Mouse (Mus musculus) hindbrain, embryonic 10.5 days (tissue): ENCODE results near the gene Arhgef11. TPM values are rescaled to one million over a fixed set of nuclear protein-coding genes. Genes with fewer than 3 reads are reported as not detected.

Source experiments
- DNase-seq: peaks from one replicate; pipeline ENCODE4 v3.0.0-alpha.2; 2017; ENCODE audit warnings: low spot score
- H3K27ac ChIP-seq: fragments of 300-500 bp; sonication (generic); 2 replicates; pipeline ENCODE4 v1.5.1; 2016; ENCODE audit warnings: mild to moderate bottlenecking, moderate library complexity
- H3K27me3 ChIP-seq: fragments of 300-500 bp; sonication (generic); 2 replicates; pipeline ENCODE4 v1.6.1; 2016; ENCODE audit warnings: mild to moderate bottlenecking; ENCODE audit not compliant: poor library complexity, insufficient read depth, severe bottlenecking
- H3K36me3 ChIP-seq: fragments of 300-500 bp; sonication (generic); 2 replicates; pipeline ENCODE4 v1.6.1; 2016; ENCODE audit warnings: mild to moderate bottlenecking, moderate library complexity
- H3K4me1 ChIP-seq: fragments of 300-500 bp; sonication (generic); replicated peaks from 2 replicates; pipeline ENCODE4 v1.6.1; 2016; ENCODE audit warnings: mild to moderate bottlenecking
- H3K4me3 ChIP-seq: fragments of 300-500 bp; sonication (generic); 2 replicates; pipeline ENCODE4 v1.5.1; 2016; ENCODE audit warnings: mild to moderate bottlenecking, moderate library complexity
- H3K9me3 ChIP-seq: fragments of 300-500 bp; sonication (generic); 2 replicates; pipeline ENCODE4 v1.6.1; 2016; ENCODE audit warnings: mild to moderate bottlenecking, moderate library complexity
- WGBS: fragments of 180-500 bp; shearing (Covaris S2); methylation state at CpG from one replicate; pipeline ENCODE4 v1.1.7; 2016; 5-methylcytosine and 5-hydroxymethylcytosine counted together
- polyA plus RNA-seq: library from polyadenylated mRNA; unstranded; fragments of >200 nt; fragmentation: Nextera tagmentation; extraction: Ambion mirVana; gene quantifications from 2 replicates; pipeline ENCODE4 v1.2.1, GENCODE M21; 2016

The Arhgef11 gene
- polyA plus RNA-seq, 1 experiment from 2014 or later = 18.7 TPM

DNA sequence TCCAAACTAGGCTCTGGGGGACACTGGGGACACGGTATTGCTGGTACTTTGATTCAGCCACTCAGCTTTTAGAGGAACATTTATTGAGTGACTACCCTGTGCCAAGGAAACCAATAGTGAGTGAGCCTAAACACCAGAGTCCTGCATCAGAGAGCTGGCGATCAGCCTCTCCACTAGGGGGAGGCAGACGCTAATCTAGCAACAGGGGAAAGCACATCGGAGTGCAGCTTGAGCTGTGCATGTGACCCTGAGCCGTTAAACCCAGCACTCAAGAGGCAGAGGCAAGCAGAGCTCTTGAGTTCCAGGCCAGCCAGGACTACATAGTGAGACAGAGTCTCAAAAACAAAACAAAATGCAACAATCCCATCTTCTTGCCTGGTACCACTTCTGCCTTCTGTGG is 131.7 kb downstream of the Arhgef11 start:
- Histone ChIP-seq H3K27ac (no peak overlapping the region), H3K4me3 (no peak overlapping the region), H3K4me1 (peaks cover 25% of the 10 kb centered on the region), H3K36me3 (0 out of 2 replicates have a peak, but pooled peaks cover 10% of the 10 kb centered on the region), H3K9me3 (no peaks in the 10 kb centered on the region), H3K27me3 (peaks cover 15% of the 10 kb centered on the region; the same call in 1 of the 2 replicates)
- DNase-seq = peak; percentile 52
- 17% methylated on average over 5 of the region's 5 CpGs for WGBS

DNA sequence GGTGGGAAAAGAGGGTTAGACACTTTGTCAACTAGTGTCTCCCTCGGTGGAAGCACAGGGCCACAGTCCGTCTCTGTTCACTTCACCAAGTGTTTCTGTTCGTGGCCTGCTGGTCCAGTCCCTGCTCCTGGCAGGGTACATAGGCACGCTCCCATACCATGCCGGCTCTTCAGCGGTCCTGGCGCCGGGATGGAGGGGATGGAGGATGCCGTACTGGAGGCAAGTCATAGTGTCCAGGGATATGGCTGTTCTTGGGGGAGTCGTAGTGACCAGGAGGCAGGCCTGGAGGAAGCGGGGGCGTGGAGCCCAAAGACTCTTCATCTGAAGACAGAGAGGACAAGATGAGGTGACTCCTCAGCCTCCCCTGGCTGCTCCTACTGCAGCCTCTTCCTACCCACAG is 132.6 kb downstream of the Arhgef11 start:
- H3K27ac ChIP-seq = no peak overlapping the region
- no peak for DNase-seq
- no peaks in the 10 kb centered on the region for H3K9me3 ChIP-seq
- 0 out of 2 replicates have a peak, but pooled peaks cover 10% of the 10 kb centered on the region for H3K36me3 ChIP-seq
- peaks cover 19% of the 10 kb centered on the region for H3K4me1 ChIP-seq
- 89% methylated on average over 12 of the region's 12 CpGs for WGBS
- H3K4me3 ChIP-seq = no peak overlapping the region
- H3K27me3 ChIP-seq = peaks cover 24% of the 10 kb centered on the region

DNA sequence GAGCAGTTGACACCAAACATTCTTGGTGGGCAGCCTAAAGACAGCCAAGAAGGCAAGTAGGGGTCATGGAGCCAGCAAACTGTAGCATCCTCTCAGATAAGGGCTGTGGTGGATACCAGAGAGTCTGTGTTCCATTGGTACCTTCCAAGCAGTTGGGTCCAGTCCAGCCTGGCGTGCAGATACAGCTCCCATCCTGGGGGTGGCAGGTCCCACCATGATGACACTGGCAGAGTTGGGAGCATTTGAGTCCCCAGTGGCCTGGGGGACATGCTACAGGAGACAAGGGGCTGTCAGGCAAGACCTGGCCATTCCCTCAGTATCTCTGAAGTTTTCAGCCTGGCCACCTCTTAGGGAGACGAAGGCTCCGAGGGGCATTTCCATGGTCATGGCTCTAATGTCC is 135.2 kb downstream of the Arhgef11 start:
- no peak overlapping the region for H3K4me3 ChIP-seq
- H3K36me3 ChIP-seq = 0 out of 2 replicates have a peak, but pooled peaks cover 10% of the 10 kb centered on the region
- DNase-seq = no peak
- no peak overlapping the region for H3K27ac ChIP-seq
- H3K4me1 ChIP-seq = peaks cover 22% of the 10 kb centered on the region
- H3K27me3 ChIP-seq = peaks cover 50% of the 10 kb centered on the region
- H3K9me3 ChIP-seq = no peaks in the 10 kb centered on the region
- 87% methylated on average over 3 of the region's 3 CpGs for WGBS

DNA sequence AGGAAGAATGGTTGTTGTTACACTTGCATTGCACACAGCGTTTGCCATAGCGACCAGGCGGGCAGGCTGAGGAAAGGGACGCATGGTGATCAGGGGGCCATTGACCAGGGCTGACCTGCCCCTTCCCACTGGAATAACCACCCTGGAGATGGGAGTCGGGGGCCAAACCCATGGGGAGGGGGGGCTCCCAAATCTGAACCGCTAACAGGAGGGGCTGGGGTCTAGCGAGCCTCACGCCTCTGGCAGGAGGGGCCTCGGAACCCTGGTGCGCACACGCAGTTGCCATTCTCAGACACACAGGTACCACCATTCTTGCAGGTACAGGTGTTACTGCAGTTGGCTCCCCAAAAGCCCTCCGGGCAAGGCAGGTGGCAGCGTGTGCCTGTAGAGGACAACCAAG is 136.5 kb downstream of the Arhgef11 start:
- DNase-seq = no peak
- Histone ChIP-seq H3K27ac (no peak overlapping the region), H3K9me3 (no peaks in the 10 kb centered on the region), H3K27me3 (peaks cover 62% of the 10 kb centered on the region), H3K4me1 (peaks cover 20% of the 10 kb centered on the region), H3K4me3 (no peak overlapping the region), H3K36me3 (0 out of 2 replicates have a peak, but pooled peaks cover 10% of the 10 kb centered on the region)
- WGBS = 86% methylated on average over 13 of the region's 13 CpGs

DNA sequence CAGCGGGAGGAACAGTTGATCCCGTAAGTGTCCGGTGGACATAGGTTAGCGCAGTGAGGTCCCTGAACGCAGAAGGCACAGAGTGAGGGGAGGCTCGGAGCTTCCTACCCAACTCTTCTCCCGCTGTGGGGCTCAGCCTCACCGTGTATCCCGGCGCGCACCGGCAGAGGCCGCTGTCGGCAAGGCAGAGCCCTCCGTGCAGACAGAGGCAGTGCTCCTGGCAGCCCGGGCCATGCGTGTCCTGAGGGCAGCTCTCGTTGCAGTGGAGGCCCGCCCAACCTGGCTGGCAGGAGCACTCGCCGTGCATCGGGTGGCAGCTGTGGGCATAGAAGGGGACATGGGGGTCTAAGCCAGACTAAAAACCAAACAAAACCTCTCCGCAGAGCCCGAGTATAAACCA is 138.6 kb downstream of the Arhgef11 start:
- Histone ChIP-seq H3K4me1 (peaks cover 35% of the 10 kb centered on the region), H3K4me3 (peak overlapping the region; percentile 38), H3K27me3 (peaks cover 68% of the 10 kb centered on the region), H3K9me3 (no peaks in the 10 kb centered on the region), H3K36me3 (0 out of 2 replicates have a peak, but pooled peaks cover 7% of the 10 kb centered on the region), H3K27ac (peak overlapping the region; percentile 66)
- 4% methylated on average over 24 of the region's 24 CpGs for WGBS
- peak; percentile 89 for DNase-seq

DNA sequence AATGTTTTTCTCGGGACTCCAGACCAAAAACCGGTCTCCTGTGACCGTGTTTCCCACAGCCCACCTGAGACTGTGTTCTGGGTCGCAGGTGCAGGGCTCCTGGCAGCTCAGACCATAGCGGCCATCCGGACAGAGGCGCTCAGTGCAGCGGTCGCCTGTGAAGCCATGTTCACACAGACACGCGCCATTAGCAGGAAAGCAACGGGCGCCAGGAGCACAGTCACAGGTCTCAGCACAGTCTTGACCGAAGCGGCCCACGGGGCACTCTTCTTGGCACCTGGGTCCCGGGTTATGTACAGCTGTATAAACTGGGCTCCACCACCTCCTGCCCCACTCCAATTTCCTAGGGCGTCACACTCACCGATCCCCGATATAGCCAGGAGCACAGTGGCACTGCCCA is 139.1 kb downstream of the Arhgef11 start:
- Histone ChIP-seq H3K9me3 (no peaks in the 10 kb centered on the region), H3K4me3 (peak overlapping the region; percentile 38), H3K27me3 (peaks cover 68% of the 10 kb centered on the region), H3K4me1 (peaks cover 40% of the 10 kb centered on the region), H3K27ac (no peak overlapping the region), H3K36me3 (0 out of 2 replicates have a peak, but pooled peaks cover 7% of the 10 kb centered on the region)
- DNase-seq = no peak
- 52% methylated on average over 20 of the region's 20 CpGs for WGBS

DNA sequence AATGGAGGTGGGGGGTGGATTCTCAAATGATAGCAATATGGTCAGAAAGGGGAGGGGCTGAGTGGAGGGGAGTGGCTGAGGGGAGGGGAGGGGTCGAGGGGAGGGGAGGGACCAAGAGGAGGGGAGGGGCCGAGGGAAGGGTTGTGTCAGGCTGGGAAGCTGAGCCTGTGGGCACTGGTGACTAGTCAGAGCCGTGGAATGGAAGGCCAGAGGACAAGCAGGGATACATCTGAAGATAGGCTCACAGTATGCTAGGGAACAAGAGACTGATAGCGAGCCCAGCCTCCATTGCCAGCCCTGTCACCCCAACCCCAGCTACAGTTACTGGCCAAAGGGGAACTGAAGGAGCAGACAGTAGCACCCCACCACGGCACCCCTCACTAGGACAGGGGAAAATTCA is 141.3 kb downstream of the Arhgef11 start:
- H3K9me3 ChIP-seq = no peaks in the 10 kb centered on the region
- 40% methylated on average over 4 of the region's 5 CpGs for WGBS
- no peak overlapping the region for H3K4me3 ChIP-seq
- 0 out of 2 replicates have a peak, but pooled peaks cover under 1% of the 10 kb centered on the region for H3K36me3 ChIP-seq
- peaks cover 60% of the 10 kb centered on the region for H3K4me1 ChIP-seq
- peaks cover 70% of the 10 kb centered on the region for H3K27me3 ChIP-seq
- no peak overlapping the region for H3K27ac ChIP-seq
- DNase-seq = no peak

DNA sequence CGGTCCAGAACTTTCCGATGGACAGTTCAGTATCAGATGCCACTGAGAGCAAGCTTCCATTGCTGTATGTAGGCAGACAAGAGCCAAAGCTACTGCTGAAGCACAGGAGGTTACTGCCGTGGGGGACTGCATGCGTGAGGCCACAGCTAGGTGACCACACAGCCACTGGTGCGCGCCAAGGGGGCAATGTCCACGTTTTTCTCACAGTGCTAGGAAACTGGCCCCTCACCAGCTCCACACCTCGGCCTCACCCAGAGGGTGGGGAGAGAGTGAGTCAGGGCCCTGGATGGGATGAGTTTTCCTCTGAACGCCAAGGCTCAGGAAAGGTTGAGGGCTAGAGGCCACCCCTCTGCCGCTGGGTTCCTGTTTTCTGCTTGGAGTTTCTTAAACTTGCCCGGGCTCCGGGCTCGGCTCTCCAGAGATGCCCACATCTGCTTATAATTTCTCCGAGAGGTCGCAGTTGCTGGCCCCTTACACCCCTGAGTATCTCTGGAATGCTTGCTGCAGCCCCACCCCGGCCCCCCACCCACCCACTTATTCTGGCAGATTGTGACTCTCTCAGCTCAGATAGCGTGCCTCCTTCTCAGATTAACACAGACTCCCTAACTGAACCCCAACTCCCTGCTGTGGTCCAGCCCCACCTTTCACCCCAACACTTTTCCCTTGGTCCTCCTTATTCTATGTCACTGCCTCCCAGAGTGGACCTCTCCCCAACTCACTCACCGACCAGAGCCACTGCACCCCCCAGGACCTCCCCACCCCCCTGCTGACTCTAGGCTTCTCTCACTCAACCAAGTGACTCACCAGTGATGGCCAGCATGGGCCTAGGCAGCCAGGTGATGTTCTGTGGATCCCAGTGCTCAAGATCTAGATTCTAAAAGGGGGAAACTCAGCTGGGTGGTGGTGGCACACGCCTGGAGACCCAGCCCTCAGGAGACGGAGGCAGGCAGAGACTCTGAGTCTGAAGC is 144.3 kb downstream of the Arhgef11 start:
- Histone ChIP-seq H3K4me1 (peaks cover 76% of the 10 kb centered on the region), H3K9me3 (no peaks in the 10 kb centered on the region), H3K27ac (peak overlapping the region; percentile 72), H3K27me3 (peaks cover 68% of the 10 kb centered on the region), H3K4me3 (no peak overlapping the region), H3K36me3 (no peaks in the 10 kb centered on the region)
- 61% methylated on average over 20 of the region's 20 CpGs for WGBS
- peak; percentile 47 for DNase-seq

DNA sequence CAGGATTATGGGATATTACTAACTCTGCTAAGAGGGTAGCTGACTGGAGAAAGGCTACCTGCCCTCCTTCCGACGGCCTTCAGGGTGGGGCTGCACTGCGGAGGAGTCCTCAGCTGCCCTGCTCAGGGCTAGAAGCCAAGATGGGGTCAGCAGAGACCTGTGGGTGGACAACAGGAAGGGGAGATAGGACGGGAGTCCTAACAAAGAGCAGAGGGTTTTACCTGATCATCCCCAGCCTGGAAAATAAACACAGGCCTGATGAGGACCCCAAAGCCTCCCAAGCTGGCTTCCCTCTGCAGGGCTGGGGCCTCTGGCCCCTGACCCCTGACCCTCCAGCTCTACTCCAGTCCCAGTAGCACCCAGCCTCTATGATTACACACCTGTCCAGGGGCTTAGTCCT is 145.8 kb downstream of the Arhgef11 start:
- Histone ChIP-seq H3K4me1 (peaks cover 85% of the 10 kb centered on the region), H3K27me3 (peaks cover 68% of the 10 kb centered on the region), H3K36me3 (no peaks in the 10 kb centered on the region), H3K9me3 (no peaks in the 10 kb centered on the region), H3K27ac (peak overlapping the region; percentile 78), H3K4me3 (peak overlapping the region; percentile 30; the same call in 1 of the 2 replicates)
- no peak for DNase-seq
- 64% methylated on average over 4 of the region's 4 CpGs for WGBS

DNA sequence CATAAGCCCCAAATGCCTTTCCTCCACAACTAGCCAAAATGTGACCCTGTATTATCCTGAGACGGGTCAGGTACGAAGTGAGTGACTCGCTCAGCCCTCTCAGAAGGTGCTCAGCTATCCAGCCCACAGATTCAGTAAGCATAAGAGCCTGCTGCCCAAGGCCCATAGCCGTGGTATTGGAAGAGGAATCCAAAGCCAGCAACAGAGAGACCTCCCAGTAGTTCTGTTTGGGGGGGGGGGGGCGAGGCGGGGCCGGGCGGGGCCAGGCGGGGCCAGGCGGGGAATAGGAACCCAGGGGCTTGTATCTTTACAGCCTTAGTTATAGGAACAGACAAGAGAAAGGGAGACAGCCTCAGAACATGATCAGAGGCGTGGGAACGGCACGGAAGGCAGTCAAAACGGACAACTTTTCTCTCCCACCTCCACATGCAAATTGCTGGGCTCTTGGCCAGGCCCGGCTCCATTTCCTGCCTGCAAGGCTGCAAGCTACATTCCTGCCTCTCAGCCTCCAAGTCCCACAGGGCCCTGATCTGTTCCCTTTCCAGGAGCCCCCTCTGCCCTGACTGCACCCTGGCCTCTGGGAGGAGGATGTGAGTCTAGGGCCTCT is 146.4 kb downstream of the Arhgef11 start:
- peak; percentile 44 for DNase-seq
- WGBS = 25% methylated on average over 15 of the region's 15 CpGs
- H3K36me3 ChIP-seq = no peaks in the 10 kb centered on the region
- peaks cover 82% of the 10 kb centered on the region for H3K4me1 ChIP-seq
- H3K4me3 ChIP-seq = peak overlapping the region; percentile 30; the same call in 1 of the 2 replicates
- peaks cover 68% of the 10 kb centered on the region for H3K27me3 ChIP-seq
- H3K27ac ChIP-seq = peak overlapping the region; percentile 78
- H3K9me3 ChIP-seq = no peaks in the 10 kb centered on the region

DNA sequence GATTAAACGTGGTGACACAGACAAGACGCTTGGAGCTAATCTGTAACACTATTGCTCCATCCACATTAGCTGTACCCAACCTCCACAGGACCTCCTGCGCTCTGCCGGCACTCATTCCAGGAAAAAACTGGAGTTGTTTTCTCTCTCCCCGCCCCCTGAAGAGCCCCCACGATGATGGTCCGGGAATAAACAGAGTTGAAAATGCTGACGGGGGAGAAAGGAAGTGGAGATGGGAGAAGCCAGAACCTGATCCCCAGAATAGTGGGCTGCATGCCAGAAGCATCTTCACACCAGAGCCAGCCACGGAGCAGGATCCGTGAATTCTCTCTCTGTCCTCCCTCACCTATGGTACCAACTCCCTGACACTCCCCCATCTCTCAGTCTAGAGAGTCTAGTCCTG is 147.1 kb downstream of the Arhgef11 start:
- WGBS = 37% methylated on average over 10 of the region's 10 CpGs
- Histone ChIP-seq H3K4me3 (peak overlapping the region; percentile 21; the same call in 1 of the 2 replicates), H3K27ac (peak overlapping the region; percentile 78), H3K36me3 (no peaks in the 10 kb centered on the region), H3K4me1 (peaks cover 77% of the 10 kb centered on the region), H3K27me3 (peaks cover 68% of the 10 kb centered on the region), H3K9me3 (no peaks in the 10 kb centered on the region)
- no peak for DNase-seq

DNA sequence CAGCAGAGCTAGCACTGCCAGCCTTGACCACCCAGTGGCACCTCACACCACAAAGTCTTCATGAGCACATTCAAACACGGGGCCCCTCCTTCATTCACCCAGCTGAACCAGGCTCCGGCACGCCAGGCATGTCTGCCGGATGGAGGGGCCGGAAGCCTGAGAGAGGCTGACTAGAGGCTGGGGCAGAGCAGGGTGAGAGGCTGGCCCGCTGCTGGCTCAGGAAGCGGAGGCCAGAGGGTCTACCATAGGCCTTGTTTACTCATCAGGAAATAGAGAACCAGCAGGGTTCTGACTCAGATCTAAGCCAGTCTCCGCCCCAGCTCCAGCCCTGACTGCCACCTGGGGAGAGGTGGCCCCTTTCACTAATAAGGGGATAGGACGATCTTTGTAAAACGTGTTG is 147.7 kb downstream of the Arhgef11 start:
- no peaks in the 10 kb centered on the region for H3K36me3 ChIP-seq
- H3K27ac ChIP-seq = peak overlapping the region; percentile 78
- 14% methylated on average over 10 of the region's 10 CpGs for WGBS
- peaks cover 72% of the 10 kb centered on the region for H3K27me3 ChIP-seq
- H3K4me1 ChIP-seq = peaks cover 72% of the 10 kb centered on the region
- DNase-seq = peak; percentile 63
- H3K4me3 ChIP-seq = 0 out of 2 replicates have a peak overlapping the region, but pooled peaks have one; percentile 21
- no peaks in the 10 kb centered on the region for H3K9me3 ChIP-seq
